Mouse (Mus musculus) leukemia stem cell, adult 10-12 weeks (primary cell): ENCODE results near the gene Il4i1. TPM values are rescaled to one million over a fixed set of nuclear protein-coding genes. Genes with fewer than 3 reads are reported as not detected.

Experiments used
- polyA plus RNA-seq: library from polyadenylated mRNA; stranded (reverse); fragments of >175 nt; gene quantifications from 2 replicates; pipeline ENCODE4 v1.2.3, GENCODE M21; 2012; ENCODE audit warnings: low replicate concordance

The Il4i1 gene
- polyA plus RNA-seq, result 32.0 and 50.1 TPM in 2 replicates

GRCm38 (mm10) chr7:44815721-44816469, at the start of gene Il4i1, which contains the start of gene Nup62:
Gene Il4i1 (plus strand): TSS chr7:44816387.
Gene Nup62 (plus strand): TSS chr7:44816088.

GRCm38 (mm10) chr7:44816470-44817021, 359 bp downstream of the Il4i1 start, which contains the start of gene Atf5:
Gene Atf5 (minus strand): TSS chr7:44816658.

GRCm38 (mm10) chr7:44848561-44849415, 32.6 kb downstream of the Il4i1 start, which contains the start of the genes Akt1s1 and Tbc1d17:
Gene Akt1s1 (plus strand): TSS chr7:44848991.
Gene Tbc1d17 (minus strand): TSS chr7:44849079.

GRCm38 (mm10) chr7:44857042-44857552, 40.9 kb downstream of the Il4i1 start, which contains the start of gene Pnkp:
Gene Pnkp (plus strand): TSS chr7:44857139.

GRCm38 (mm10) chr7:44869697-44870528, 53.7 kb downstream of the Il4i1 start, which contains the start of gene Ptov1:
Gene Ptov1 (minus strand): TSS chr7:44869788.

Other genes starting within 250 kb of the Il4i1 start
- gene Napsa, start 244.0 kb upstream of the Il4i1 start, polyA plus RNA-seq, result 13.3 and 28.4 TPM in 2 replicates
- 3.2 and 3.3 TPM in 2 replicates for gene Kcnc3, start 225.7 kb upstream of the Il4i1 start, polyA plus RNA-seq
- 0.11 and 0.28 TPM in 2 replicates for gene Myh14, start 145.5 kb upstream of the Il4i1 start, polyA plus RNA-seq
- gene Izumo2, start 107.6 kb upstream of the Il4i1 start, polyA plus RNA-seq, result not detected in 2 replicates
- 56.2 and 60.7 TPM in 2 replicates for gene Vrk3, start 68.0 kb upstream of the Il4i1 start, polyA plus RNA-seq
- 0.19 TPM in 1 of 2 replicates, not detected in the other for gene Zfp473, start 65.3 kb upstream of the Il4i1 start, polyA plus RNA-seq
- 34.9 and 262 TPM in 2 replicates for gene Nup62, start 299 bp upstream of the Il4i1 start, polyA plus RNA-seq
- 316 and 493 TPM in 2 replicates for gene Atf5, start 271 bp downstream of the Il4i1 start, polyA plus RNA-seq
- gene Akt1s1, start 32.6 kb downstream of the Il4i1 start, polyA plus RNA-seq, result 700 and 1,277 TPM in 2 replicates
- gene Tbc1d17, start 32.7 kb downstream of the Il4i1 start, polyA plus RNA-seq, result 84.2 and 127 TPM in 2 replicates
- gene Pnkp, start 40.8 kb downstream of the Il4i1 start, polyA plus RNA-seq, result 44.0 and 47.7 TPM in 2 replicates
- 43.6 and 56.8 TPM in 2 replicates for gene Ptov1, start 53.4 kb downstream of the Il4i1 start, polyA plus RNA-seq
- 556 and 706 TPM in 2 replicates for gene Med25, start 76.3 kb downstream of the Il4i1 start, polyA plus RNA-seq
- 65.8 and 103 TPM in 2 replicates for gene Fuz, start 79.7 kb downstream of the Il4i1 start, polyA plus RNA-seq
- 202 and 215 TPM in 2 replicates for gene Ap2a1, start 113.1 kb downstream of the Il4i1 start, polyA plus RNA-seq
- gene Tsks, start 126.8 kb downstream of the Il4i1 start, polyA plus RNA-seq, result 0.42 TPM in 1 of 2 replicates, not detected in the other
- gene Cpt1c, start 158.5 kb downstream of the Il4i1 start, polyA plus RNA-seq, result 12.5 and 13.7 TPM in 2 replicates
- 27.7 and 67.9 TPM in 2 replicates for gene Prmt1, start 170.2 kb downstream of the Il4i1 start, polyA plus RNA-seq
- 87.3 and 130 TPM in 2 replicates for gene Irf3, start 181.3 kb downstream of the Il4i1 start, polyA plus RNA-seq
- 87.8 and 102 TPM in 2 replicates for gene Bcl2l12, start 182.3 kb downstream of the Il4i1 start, polyA plus RNA-seq
- gene Scaf1, start 200.0 kb downstream of the Il4i1 start, polyA plus RNA-seq, result 217 and 410 TPM in 2 replicates
- gene Rras, start 201.6 kb downstream of the Il4i1 start, polyA plus RNA-seq, result 5.5 and 13.5 TPM in 2 replicates
- gene Prr12, start 236.5 kb downstream of the Il4i1 start, polyA plus RNA-seq, result 79.4 and 112 TPM in 2 replicates
- gene Nosip, start 246.0 kb downstream of the Il4i1 start, polyA plus RNA-seq, result 116 and 136 TPM in 2 replicates
- gene Prrg2, start 246.3 kb downstream of the Il4i1 start, polyA plus RNA-seq, result 37.4 and 43.1 TPM in 2 replicates